Mouse (Mus musculus): ENCODE results near the gene Atp13a4.

Atp13a4 gene

DNA sequence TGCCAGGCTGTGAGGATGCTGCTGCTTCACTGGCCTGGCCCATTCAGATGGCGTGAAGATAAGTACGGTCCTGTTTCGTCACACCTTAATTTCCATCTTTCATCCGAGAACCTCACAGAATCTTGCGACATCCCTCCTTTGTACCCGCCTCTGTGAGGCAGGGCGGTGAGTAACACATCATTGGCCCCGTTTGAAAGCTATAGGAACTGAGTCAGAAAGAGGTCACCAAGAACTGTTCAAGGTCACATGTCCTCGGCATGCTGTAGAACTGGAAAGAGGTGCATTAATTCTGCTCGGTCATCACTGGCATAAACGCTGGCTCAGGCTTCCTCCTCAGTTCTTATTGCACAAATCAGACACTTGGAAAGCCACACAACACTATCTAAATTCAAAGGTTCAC is at the start of gene Atp13a4:
Gene Atp13a4 (minus strand): TSS at position 36 of the 400 bp plus-strand sequence.
- no peak for DNase-seq (ENCODE audit: low read depth, low spot score)

DNA sequence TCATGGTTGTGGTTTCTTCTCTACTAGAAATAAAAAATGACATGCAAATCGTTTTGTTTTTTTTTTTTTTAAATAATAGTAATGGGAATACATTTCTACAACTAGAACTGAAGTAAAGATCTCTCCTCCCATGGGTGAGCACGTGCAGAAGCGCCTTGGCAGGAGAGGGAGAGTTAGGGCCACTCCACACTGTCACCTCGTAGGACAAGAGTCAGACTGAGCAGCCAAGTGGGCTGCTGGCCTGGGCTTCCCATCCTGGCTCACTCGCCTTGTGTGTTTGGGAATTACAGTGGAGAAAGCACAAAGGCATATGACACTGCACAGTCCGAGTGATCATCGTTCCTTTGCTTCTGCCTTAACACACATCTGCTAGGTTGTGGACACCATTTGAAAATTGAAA is 47.5 kb upstream of the Atp13a4 start:
- no peak for DNase-seq (ENCODE audit: low read depth, low spot score)

DNA sequence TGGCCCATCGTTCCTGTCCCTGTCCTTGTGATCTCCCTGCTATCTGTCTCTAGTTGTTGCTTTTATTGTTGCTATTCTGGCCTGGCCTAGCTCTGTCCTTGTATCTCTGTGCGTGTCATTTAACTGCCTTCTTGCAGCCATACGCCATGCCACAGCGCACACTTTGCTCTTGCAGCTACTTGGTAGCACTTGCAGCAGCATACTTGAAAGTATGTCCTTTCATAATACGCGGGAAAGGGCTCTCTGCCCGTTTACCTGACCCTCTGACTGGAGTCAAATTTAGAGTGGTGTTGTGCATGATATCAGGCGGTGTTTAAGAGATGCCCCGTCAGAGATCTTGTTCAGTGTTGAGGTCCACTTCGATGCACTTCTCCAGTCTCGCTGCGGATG is 35.1 kb upstream of the Atp13a4 start:
- no peak for DNase-seq (ENCODE audit: low read depth, low spot score)

DNA sequence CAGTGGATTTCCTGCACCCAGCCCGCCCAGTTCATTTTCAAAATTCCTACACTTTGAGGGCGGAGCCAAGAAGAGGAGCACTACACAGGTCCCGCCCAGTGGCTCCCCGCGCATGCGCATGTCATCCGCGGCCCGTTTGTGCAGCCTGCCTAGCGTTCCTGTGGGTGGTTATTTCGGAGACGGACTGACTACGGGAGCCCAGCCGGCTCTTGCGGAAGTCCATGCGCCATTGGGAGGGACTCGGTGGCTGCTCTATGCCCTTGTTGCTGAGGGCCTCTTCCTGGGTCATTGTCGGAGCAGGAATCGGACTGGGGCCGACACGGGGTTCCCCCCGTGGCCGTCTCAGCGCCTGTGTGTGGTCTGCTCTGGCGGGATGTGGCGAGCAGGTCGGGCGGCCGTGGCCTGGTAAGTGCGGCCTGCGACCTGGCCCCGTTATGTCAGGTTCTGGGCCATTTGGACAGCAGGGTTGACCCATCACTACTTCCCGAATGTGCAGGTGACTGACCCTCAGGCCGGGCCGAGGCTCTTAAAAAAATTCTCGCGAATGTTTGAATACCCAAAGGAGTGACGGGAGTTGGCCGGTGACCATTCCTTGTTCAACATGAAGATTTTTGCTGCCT is 34.6 kb upstream of the Atp13a4 start, which contains the start of gene Opa1:
Gene Opa1 (plus strand): TSS at position 168 of the 620 bp plus-strand sequence.
- peak; percentile 97 for DNase-seq (ENCODE audit: low read depth, low spot score)

DNA sequence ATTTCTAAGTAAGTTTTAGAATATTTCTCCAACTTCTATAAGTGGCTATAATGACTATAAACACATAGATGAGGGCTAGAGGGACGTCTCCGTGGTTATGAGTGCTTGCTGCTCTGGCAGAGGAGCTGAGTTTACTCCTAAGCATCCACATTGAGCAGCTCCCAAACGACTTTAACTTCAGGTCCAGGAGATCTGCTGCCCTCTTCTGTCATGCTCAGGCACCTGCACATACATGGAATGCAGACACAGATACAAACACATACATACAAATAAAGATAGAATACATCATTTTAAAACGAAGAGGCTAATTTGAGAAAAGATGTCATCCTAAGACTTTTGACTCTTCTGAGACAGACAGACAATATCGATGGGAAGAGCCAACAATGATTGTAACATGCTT is 31.0 kb upstream of the Atp13a4 start:
- DNase-seq (ENCODE audit: low read depth, low spot score), result no peak

- DNase-seq (ENCODE audit: low read depth, low spot score), result no peak
These were observed 29.3 kb upstream of the Atp13a4 start for GRCm38 (mm10) chr16:29574013-29574412.

DNA sequence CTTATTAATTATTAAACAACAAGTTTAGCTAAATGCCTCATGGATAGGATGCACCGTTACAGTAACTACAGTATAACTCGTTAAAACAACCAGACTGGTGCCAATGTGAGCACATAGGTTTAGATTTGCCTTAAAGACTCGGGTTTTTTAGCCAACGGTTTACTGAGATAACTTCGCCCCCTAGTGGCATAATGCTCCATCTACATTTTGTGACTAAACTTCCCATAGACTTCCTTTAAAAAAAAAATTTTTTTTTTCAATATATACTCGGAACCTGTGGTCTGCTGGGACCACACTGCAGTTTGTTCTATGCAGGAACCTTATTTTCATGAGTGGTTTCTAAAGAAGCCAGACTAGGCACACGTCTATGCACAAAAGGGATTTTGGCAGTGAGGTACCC is 16.2 kb upstream of the Atp13a4 start:
- DNase-seq (ENCODE audit: low read depth, low spot score), result peak; percentile 7

DNA sequence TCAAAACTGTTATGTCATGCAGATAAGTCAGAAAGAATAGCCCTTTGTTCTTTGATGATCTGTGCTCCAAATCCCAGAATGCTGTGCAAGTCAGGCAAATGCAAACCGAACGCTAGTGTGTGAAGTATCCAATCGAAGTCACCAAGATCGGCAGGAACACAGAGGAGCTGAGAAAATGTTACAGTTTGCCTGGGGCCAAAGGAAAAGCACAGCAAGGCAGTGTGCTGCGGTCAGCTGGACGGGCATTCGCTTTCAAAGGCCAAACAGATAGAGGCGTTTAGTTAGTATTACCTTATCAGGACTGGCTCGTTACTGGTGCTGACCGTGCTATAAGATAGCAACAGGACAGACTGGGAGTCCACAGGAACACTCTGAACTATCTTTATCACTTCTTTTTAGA is 15.8 kb upstream of the Atp13a4 start:
- no peak for DNase-seq (ENCODE audit: low read depth, low spot score)

DNA sequence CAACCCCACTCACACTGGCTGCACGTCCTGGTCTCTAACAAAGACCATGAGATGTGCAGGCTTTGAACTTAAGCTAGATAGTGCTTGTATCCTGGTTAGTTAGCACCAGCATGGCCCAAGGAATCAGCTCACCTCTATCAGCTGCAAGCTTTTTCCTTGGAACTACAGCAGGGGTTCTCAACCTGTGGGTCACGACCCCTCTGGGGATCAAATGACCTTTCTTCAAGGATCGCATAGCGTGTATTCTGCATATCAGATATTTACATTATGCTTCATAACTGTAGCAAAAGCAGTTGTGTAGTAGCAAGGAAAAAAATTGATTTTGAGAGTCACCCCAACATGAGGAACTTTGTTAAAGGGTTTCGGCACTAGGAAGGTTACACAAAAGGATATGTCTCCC is 15.0 kb upstream of the Atp13a4 start:
- DNase-seq (ENCODE audit: low read depth, low spot score), result no peak

DNA sequence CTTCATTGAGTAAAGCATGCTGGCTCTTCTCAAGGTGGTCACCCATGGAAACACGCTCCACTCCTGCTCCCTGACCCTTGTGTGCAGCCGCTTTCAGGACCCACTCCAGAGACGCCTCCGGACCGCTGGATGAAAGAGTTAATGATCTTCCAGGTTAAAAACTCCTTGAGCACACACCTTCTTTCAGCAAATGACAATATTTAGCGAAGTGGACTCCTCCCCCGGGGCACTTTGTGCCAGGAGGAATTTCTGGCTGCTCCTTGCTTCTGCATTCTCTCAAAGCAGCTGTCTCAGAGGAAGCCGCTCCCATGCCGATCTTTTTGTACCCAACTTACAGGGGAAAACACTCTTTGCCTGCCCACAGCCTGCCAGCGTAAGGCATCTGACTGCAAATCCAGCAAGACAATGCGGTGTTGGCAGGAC is 3.4 kb downstream of the Atp13a4 start:
- no peak for DNase-seq (ENCODE audit: low read depth, low spot score)

- DNase-seq (ENCODE audit: low read depth, low spot score), result no peak
These were observed 4.8 kb downstream of the Atp13a4 start for GRCm38 (mm10) chr16:29539906-29540305.

DNA sequence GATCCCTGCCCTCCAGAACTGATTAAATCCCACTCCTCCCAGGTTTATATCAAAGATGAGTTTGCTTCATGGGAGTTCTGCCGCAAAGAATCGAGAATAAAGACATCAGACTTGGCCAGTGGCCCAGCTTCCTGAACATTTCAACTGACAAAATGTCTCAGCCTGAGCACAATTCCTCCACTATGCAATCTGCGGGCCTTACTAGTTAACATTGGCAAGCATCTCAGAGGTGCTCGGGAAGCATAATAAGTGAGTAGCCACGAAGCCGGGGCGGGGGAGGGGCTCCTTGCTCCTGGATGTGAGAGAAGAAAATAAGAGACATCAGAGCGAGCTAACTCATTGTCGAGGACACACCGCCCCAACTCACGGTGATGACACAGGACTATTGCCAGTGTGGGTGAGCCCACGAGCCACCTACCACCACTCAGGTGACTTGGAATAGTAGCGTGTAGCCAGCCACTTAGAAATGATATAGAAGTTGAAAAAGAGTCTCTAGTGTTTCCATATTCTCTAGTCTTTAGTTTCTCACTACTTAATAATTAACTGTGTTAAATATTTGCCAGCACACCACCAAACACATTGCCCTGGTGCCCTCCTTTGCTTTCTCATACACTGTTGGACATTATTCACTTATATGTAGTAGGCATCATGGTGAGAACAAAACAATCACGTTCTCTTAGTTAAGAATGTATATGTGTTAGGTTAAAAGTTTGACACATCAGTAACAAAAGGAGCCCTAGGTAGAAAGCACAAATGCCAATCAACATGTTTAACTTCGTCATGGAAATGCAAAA is 8.1 kb downstream of the Atp13a4 start:
- no peak for DNase-seq (ENCODE audit: low read depth, low spot score)

DNA sequence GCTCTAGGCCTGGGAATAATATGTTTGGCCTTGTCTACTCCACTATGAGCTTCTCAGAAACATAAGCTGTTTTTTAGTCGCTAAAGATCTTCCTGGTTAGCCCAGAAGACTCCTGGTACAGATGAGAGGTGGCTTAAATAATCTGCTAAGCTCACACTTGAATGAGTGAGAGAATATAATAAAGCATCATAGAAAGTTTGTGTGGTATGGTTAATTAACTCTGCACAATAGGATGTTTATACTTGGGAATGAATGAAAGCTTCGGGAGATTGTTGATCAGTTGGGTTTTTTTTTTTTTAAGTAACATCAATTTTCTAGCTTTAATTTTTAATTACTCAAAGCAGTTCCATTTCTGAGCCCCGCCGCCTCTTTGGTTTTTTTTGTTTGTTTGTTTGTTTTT is 8.8 kb downstream of the Atp13a4 start:
- DNase-seq (ENCODE audit: low read depth, low spot score), result no peak

- DNase-seq (ENCODE audit: low read depth, low spot score), result no peak
These were observed 11.0 kb downstream of the Atp13a4 start for GRCm38 (mm10) chr16:29533641-29534040.

DNA sequence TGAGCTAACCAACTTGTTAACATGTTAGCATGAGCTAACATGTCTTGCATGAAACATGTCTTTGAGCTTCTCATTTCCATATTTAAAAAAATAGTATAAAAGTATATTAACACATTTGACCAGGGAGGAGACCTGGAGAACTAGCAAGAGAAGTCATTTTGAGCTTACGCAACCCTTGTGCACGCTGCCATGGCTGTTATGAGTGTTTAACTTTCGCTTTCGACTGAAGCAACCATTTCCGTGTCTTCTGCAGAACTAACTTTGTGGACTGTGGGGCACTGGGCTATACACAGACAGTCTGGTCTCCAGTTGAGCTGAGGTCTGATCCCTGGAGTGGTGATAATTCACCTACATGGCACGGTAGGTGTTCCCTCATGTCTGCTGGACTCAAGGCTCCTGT is 17.6 kb downstream of the Atp13a4 start:
- DNase-seq (ENCODE audit: low read depth, low spot score), result no peak

DNA sequence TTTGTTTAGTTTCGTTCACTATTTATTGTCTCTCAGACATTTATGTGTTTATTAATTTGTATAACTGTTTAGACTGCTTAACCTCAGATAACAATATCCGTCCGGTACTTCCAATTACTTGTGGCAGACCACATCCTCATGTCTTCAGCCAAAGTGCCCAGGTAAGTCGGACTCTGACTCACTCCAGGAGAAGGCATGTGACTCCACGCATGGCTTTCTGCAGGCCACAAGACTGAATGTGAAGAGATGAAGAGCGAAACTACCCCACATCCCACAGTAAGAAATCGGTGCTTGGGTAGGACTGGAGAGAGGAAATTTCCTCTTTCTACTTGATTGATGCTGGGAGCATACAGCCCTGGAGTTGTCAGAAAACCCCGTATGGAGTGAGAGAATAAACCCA is 18.1 kb downstream of the Atp13a4 start:
- no peak for DNase-seq (ENCODE audit: low read depth, low spot score)

DNA sequence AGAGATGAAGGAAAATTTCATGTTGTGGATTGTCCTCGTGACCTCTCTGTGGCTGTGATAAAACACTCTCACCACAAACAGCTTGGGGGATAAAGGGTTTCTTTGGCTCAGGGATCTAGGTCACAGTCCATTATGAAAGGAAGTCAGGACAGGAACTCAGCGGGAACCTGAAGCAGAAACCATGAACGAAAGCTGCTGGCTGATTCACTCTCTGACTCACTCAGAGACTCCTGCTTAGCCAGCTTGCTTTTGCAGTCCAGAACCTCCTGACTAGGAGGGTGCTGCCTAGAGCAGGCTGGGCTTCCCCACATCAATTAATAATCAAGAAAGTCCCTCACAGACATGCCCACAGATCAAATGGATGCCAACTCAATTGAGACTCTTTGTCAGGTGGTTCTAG is 32.2 kb downstream of the Atp13a4 start:
- DNase-seq (ENCODE audit: low read depth, low spot score), result no peak

DNA sequence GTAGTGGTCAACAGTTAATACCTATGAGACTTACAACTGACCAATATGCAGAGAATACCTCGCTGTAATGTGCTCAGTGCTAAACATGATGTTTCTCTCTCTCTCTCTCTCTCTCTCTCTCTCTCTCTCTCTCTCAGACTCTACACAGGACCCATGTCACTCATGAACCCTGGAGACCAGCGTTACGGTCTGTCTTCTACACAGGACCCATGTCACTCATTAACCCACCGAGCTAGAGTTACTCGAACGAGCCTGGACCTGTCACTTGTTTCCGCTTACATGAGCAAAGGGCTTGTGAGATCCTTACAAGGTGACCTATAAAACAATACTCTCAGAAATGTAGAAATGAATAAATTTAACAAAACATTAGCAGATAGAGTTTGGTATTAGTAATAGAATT is 33.9 kb downstream of the Atp13a4 start:
- DNase-seq (ENCODE audit: low read depth, low spot score), result no peak

DNA sequence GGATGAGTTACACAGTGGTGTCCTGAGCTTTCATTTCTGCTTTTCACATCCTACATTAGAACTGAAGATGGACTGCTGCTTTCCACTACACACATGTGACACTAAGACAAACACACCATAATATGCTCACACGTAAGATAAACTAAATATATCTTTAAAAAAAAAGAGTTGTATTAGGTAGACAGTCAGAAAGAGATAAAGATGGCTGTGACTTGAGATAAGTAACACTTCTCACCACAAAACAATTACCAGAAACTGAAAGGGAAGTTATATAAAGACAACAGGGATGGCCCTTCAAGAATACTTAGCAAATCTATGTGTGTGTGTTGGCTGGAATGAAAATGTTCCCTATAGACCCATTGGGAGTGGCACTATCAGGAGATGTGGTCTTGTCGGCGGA is 34.8 kb downstream of the Atp13a4 start:
- DNase-seq (ENCODE audit: low read depth, low spot score), result no peak

GRCm38 (mm10) chr16:29504671-29505070 is 40.0 kb downstream of the Atp13a4 start:
- no peak for DNase-seq (ENCODE audit: low read depth, low spot score)

DNA sequence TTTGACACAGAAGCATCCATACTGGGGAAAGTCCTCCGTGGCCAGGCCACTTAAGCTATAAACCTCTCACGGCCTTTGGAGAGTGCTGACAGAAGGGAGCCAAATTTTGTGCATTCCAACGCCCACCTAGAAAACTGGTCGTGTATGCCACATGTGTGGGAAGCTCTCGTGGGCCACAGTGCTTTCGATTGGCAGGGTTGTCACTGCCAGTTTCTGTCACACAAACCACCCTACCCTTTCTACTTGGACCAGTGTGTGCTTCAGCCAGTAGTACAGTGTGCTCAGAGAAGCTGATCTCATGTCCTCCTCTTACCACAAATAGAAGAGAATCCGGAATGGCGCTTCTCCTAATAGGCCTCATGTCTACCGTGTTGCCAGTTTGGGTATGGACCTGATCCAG is 40.5 kb downstream of the Atp13a4 start:
- DNase-seq (ENCODE audit: low read depth, low spot score), result no peak

- DNase-seq (ENCODE audit: low read depth, low spot score), result no peak
These were observed 53.6 kb downstream of the Atp13a4 start for GRCm38 (mm10) chr16:29491031-29491430.

- DNase-seq (ENCODE audit: low read depth, low spot score), result no peak
These were observed 63.2 kb downstream of the Atp13a4 start for GRCm38 (mm10) chr16:29481439-29481838.

Measured in skeletal muscle tissue, adult 2 months (tissue).